Mouse (Mus musculus): ENCODE measurements around the gene Fanca. TPM values are rescaled to one million over a fixed set of nuclear protein-coding genes. Genes with fewer than 3 reads are reported as not detected.
A peak's percentile ranks its signal among the peaks of the same experiment; 100 is the strongest.
"Not testable (repeated sequence)": the region's sequence is repeated elsewhere in the genome, so short reads cannot be mapped to it uniquely, and the experiment has no call there.

The Fanca gene
- polyA plus RNA-seq, 1 experiment from 2014 or later: 32.2 TPM

- not testable (repeated sequence) for H3K9me3 ChIP-seq (replicated peaks); ATAC-seq; H3K27ac ChIP-seq; H3K4me3 ChIP-seq; H3K9ac ChIP-seq; H3K4me2 ChIP-seq; H3K27me3 ChIP-seq (replicated peaks)
- H3K4me1 ChIP-seq: peaks cover 24% of the 10 kb centered on the region
- H3K36me3 ChIP-seq: peaks cover 63% of the 10 kb centered on the region
- WGBS (ENCODE audit: insufficient replicate concordance): 80% methylated on average over 7 of the region's 8 CpGs
Observed at GRCm38 (mm10) chr8:123257593-123257992, 60.8 kb downstream of the Fanca start.

DNA sequence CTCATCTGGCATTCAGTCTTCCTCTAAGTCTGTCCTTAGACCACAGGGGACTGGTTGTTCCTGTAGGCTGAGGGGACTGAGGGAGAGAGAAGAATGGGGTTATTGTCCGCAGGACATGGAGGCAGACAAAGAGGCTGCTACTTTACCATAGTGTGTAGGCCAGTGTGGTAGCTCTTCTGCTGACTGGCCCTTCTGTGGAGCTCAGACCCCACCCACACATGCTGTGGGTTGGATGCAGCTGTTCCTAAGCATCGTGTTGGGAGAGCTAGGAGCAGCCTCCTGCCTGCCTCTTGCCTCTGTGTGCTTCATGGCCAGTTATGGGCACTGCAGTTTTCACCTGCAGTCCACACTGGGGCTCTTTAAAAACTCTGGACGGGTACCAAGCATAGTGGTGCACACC, 61.3 kb downstream of the Fanca start:
- H3K4me2 ChIP-seq: no peak overlapping the region
- no peak overlapping the region for H3K4me3 ChIP-seq
- H3K4me1 ChIP-seq: peaks cover 27% of the 10 kb centered on the region
- H3K27me3 ChIP-seq (replicated peaks): no peaks in the 10 kb centered on the region
- H3K27ac ChIP-seq: no peak overlapping the region; the same call in 1 of the 2 replicates
- ATAC-seq: no peak
- no peak overlapping the region for H3K9ac ChIP-seq
- 82% methylated on average over 3 of the region's 3 CpGs for WGBS (ENCODE audit: insufficient replicate concordance)
- H3K9me3 ChIP-seq (replicated peaks): no peaks in the 10 kb centered on the region
- H3K36me3 ChIP-seq: peaks cover 60% of the 10 kb centered on the region

GRCm38 (mm10) chr8:123255170-123255569, 63.2 kb downstream of the Fanca start:
- no peak for ATAC-seq
- H3K27ac ChIP-seq: peak overlapping the region; percentile 81; the same call in 1 of the 2 replicates

DNA sequence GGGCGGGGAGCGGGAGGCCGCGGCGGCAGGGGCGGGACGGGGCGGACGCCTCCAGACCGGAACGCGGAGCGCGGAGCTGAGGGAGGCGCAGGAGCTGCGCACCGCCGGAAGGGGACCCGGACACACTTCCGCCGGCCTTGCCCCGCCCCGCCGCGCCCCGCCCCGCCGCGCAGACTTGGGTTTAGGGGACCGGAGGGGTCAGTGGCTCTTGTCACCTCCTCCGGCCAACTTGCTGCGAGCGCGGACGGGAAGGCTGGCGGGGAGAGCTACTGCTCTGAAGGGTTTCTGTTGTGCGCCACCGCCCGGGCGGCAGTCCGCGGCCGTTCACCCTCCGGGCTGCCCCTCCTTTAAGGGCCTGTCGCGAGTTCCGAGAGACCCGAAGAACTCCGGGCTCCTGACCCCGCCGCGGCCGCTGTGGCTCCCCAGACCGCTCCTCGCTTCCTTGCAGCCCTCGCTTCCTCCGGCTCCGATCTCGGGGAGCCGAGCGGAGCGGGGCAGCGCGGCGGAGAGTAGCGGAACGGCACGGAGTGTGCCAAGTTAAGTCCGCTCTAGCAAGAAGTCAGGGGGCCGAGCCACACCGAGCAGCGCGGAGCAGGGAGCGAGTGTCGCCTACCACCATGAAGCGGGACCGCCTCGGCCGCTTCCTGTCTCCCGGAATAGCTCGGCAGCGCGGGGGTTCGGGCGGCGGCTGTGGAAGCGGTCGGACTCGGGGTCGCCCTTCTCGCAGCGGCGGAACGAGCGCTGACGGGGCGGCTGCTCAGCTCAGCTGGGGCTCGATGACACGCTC, 64.1 kb downstream of the Fanca start, which contains the start of the genes Zfp276 and Vps9d1:
Gene Zfp276, plus strand, starts transcription at position 97 of the 787 bp plus-strand sequence.
Gene Vps9d1, minus strand, starts transcription at position 250 of the 787 bp plus-strand sequence.
- Histone ChIP-seq H3K36me3 (peaks cover 54% of the 10 kb centered on the region), H3K4me2 (peak within 1 kb of the TSS; percentile 95), H3K27ac (peak within 1 kb of the TSS; percentile 81), H3K27me3 (replicated peaks) (no peaks in the 10 kb centered on the region), H3K9ac (peak within 1 kb of the TSS; percentile 92), H3K4me1 (peaks cover 27% of the 10 kb centered on the region), H3K4me3 (peak within 1 kb of the TSS; percentile 95), H3K9me3 (replicated peaks) (no peaks in the 10 kb centered on the region)
- ATAC-seq: peak; percentile 95
- under 1% methylated on average over 98 of the region's 99 CpGs for WGBS (ENCODE audit: insufficient replicate concordance)

More at GRCm38 (mm10) chr8:123255170-123255569, 63.2 kb downstream of the Fanca start:
- Histone ChIP-seq H3K4me3 (peak overlapping the region; percentile 95), H3K4me2 (peak overlapping the region; percentile 95), H3K36me3 (peaks cover 58% of the 10 kb centered on the region), H3K4me1 (peaks cover 27% of the 10 kb centered on the region), H3K9ac (peak overlapping the region; percentile 92), H3K27me3 (replicated peaks) (no peaks in the 10 kb centered on the region), H3K9me3 (replicated peaks) (no peaks in the 10 kb centered on the region)
- 68% methylated on average over 6 of the region's 6 CpGs for WGBS (ENCODE audit: insufficient replicate concordance)

- Histone ChIP-seq H3K9me3 (replicated peaks) (no peaks in the 10 kb centered on the region), H3K9ac (peak overlapping the region; percentile 92), H3K4me1 (peaks cover 27% of the 10 kb centered on the region), H3K4me3 (peak overlapping the region; percentile 95), H3K27ac (peak overlapping the region; percentile 81), H3K4me2 (peak overlapping the region; percentile 95), H3K27me3 (replicated peaks) (no peaks in the 10 kb centered on the region), H3K36me3 (peaks cover 53% of the 10 kb centered on the region)
- ATAC-seq: peak; percentile 53
- under 1% methylated on average over 40 of the region's 40 CpGs for WGBS (ENCODE audit: insufficient replicate concordance)
Observed at GRCm38 (mm10) chr8:123253451-123254098, 64.8 kb downstream of the Fanca start.

DNA sequence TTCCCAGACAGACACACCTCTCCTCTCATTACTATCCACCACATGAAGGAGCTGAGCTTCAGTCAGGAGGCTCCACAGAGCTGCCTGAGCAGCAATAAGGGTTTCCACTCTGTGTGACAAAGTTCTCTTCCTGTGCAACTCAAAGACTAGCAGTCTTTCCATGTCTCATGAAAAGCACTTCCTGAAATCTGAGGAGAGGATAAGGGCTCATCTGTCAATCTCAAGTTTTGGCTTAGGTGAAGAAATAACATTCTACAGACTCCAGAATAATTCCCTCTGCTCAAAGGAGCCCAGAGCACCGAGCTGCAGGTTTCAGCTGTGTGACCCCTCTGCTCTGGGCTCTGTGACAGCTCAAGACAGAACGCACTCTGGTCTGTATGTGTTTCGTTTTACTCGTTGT, 65.5 kb downstream of the Fanca start:
- Histone ChIP-seq H3K27me3 (replicated peaks) (no peaks in the 10 kb centered on the region), H3K36me3 (peaks cover 53% of the 10 kb centered on the region), H3K27ac (peak overlapping the region; percentile 81; the same call in 1 of the 2 replicates), H3K4me2 (peak overlapping the region; percentile 95), H3K9ac (peak overlapping the region; percentile 92), H3K4me3 (peak overlapping the region; percentile 95), H3K9me3 (replicated peaks) (no peaks in the 10 kb centered on the region), H3K4me1 (peaks cover 27% of the 10 kb centered on the region)
- no peak for ATAC-seq
- 68% methylated on average over 4 of the region's 4 CpGs for WGBS (ENCODE audit: insufficient replicate concordance)

DNA sequence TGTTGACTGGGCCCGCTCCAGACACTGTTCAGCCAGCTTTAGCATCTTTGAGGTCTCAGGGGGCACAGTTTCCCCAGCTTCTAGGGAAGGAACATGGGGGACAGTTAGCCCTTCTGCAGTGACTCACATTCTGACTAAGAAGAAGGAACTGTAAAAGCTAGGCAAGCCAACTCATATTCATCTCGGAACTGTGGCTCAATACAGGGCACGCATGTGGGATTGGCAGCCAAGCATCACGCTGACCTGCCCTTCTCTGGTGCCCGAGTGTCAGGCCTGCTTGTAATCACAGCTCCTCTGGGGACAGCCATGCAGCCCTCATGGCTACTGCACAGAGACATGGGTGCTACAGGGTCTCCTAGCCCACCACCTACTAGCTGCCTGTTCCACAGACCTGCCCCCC, 67.4 kb downstream of the Fanca start:
- Histone ChIP-seq H3K9ac (no peak overlapping the region), H3K9me3 (replicated peaks) (no peaks in the 10 kb centered on the region), H3K36me3 (peaks cover 54% of the 10 kb centered on the region), H3K27ac (no peak overlapping the region), H3K4me3 (no peak overlapping the region), H3K4me2 (no peak overlapping the region), H3K27me3 (replicated peaks) (no peaks in the 10 kb centered on the region), H3K4me1 (peaks cover 27% of the 10 kb centered on the region)
- WGBS (ENCODE audit: insufficient replicate concordance): 87% methylated on average over 5 of the region's 5 CpGs
- no peak for ATAC-seq

GRCm38 (mm10) chr8:123248596-123248995, 69.8 kb downstream of the Fanca start:
- Histone ChIP-seq H3K27ac (no peak overlapping the region), H3K4me1 (peaks cover 13% of the 10 kb centered on the region), H3K27me3 (replicated peaks) (no peaks in the 10 kb centered on the region), H3K9ac (no peak overlapping the region), H3K36me3 (peaks cover 68% of the 10 kb centered on the region), H3K4me2 (no peak overlapping the region), H3K4me3 (no peak overlapping the region), H3K9me3 (replicated peaks) (no peaks in the 10 kb centered on the region)
- ATAC-seq: no peak
- WGBS (ENCODE audit: insufficient replicate concordance): 67% methylated on average over 8 of the region's 8 CpGs

- Histone ChIP-seq H3K9ac (no peak overlapping the region), H3K27ac (no peak overlapping the region), H3K36me3 (peaks cover 72% of the 10 kb centered on the region), H3K9me3 (replicated peaks) (no peaks in the 10 kb centered on the region), H3K4me2 (no peak overlapping the region), H3K27me3 (replicated peaks) (no peaks in the 10 kb centered on the region), H3K4me1 (peaks cover 5% of the 10 kb centered on the region), H3K4me3 (no peak overlapping the region)
- 89% methylated on average over 6 of the region's 6 CpGs for WGBS (ENCODE audit: insufficient replicate concordance)
- 0 out of 2 replicates have a peak, but pooled peaks have one; percentile 24 for ATAC-seq
Observed at GRCm38 (mm10) chr8:123247748-123248147, 70.6 kb downstream of the Fanca start.

- Histone ChIP-seq H3K4me3 (no peak overlapping the region), H3K4me1 (no peaks in the 10 kb centered on the region; the same call in 1 of the 2 replicates), H3K9ac (no peak overlapping the region), H3K9me3 (replicated peaks) (no peaks in the 10 kb centered on the region), H3K36me3 (peaks cover 63% of the 10 kb centered on the region), H3K27me3 (replicated peaks) (no peaks in the 10 kb centered on the region), H3K27ac (no peak overlapping the region), H3K4me2 (no peak overlapping the region)
- ATAC-seq: 0 out of 2 replicates have a peak, but pooled peaks have one; percentile 10
- 83% methylated on average over 12 of the region's 12 CpGs for WGBS (ENCODE audit: insufficient replicate concordance)
Observed at GRCm38 (mm10) chr8:123245543-123245942, 72.8 kb downstream of the Fanca start.

DNA sequence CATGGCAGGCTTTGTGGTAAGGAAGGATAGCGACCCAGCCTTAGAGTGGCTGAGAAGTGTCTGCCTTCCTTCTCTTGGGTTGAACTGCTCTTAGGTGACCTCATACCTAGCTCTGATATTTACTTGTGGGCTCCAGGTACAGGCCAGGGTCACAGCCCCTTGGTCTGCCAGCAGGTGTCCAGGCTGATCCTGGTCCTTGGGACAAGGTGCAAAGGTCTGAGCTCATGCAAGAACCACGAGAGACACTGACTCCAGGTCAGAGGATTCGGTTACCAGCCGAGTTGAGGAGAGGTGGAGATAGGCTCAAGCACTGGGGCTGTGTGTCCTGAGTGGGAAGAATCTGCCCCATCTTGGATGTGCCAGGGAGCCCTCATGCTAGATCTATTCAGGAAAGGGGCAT, 74.0 kb downstream of the Fanca start:
- H3K36me3 ChIP-seq: peaks cover 56% of the 10 kb centered on the region
- H3K27me3 ChIP-seq (replicated peaks): no peaks in the 10 kb centered on the region
- no peaks in the 10 kb centered on the region for H3K9me3 ChIP-seq (replicated peaks)
- no peak overlapping the region for H3K4me3 ChIP-seq
- no peak overlapping the region for H3K9ac ChIP-seq
- no peak overlapping the region for H3K27ac ChIP-seq
- no peaks in the 10 kb centered on the region; the same call in 1 of the 2 replicates for H3K4me1 ChIP-seq
- no peak for ATAC-seq
- 67% methylated on average over 4 of the region's 4 CpGs for WGBS (ENCODE audit: insufficient replicate concordance)
- no peak overlapping the region for H3K4me2 ChIP-seq

GRCm38 (mm10) chr8:123243053-123243452, 75.3 kb downstream of the Fanca start:
- H3K27me3 ChIP-seq (replicated peaks): no peaks in the 10 kb centered on the region
- H3K9ac ChIP-seq: no peak overlapping the region
- no peak overlapping the region for H3K4me3 ChIP-seq
- H3K9me3 ChIP-seq (replicated peaks): no peaks in the 10 kb centered on the region
- no peak for ATAC-seq
- H3K36me3 ChIP-seq: peaks cover 43% of the 10 kb centered on the region
- 64% methylated on average over 11 of the region's 11 CpGs for WGBS (ENCODE audit: insufficient replicate concordance)
- H3K4me2 ChIP-seq: no peak overlapping the region
- no peaks in the 10 kb centered on the region; the same call in 1 of the 2 replicates for H3K4me1 ChIP-seq
- no peak overlapping the region for H3K27ac ChIP-seq
